Mouse (Mus musculus): ENCODE measurements around the gene Cldn9. TPM values are rescaled to one million over a fixed set of nuclear protein-coding genes. Genes with fewer than 3 reads are reported as not detected.

The Cldn9 gene
- total and polyA plus RNA-seq, 3 experiments: not detected

GRCm38 (mm10) chr17:23704741-23705140 lies 20.9 kb upstream of the Cldn9 start:
- H3K36me3 ChIP-seq (replicated peaks): no peaks in the 10 kb centered on the region
- H3K4me3 ChIP-seq (ENCODE audit: low read depth, low read length): no peak overlapping the region
- peaks cover 39% of the 10 kb centered on the region for H3K27me3 ChIP-seq (ENCODE audit: insufficient read depth, low read length)
- no peak for DNase-seq (ENCODE audit: low spot score)
- TF ChIP-seq GATA2 (IDR thresholded peaks at IDR 0.05; ENCODE audit: borderline replicate concordance, low read depth, low read length) (no peak), TAL1 (conservative IDR thresholded peaks at IDR 0.05; ENCODE audit: low read depth, low read length) (no peak), GATA1 (IDR thresholded peaks at IDR 0.05; ENCODE audit: borderline replicate concordance, low read length) (no peak), CTCF (IDR thresholded peaks at IDR 0.05; ENCODE audit: low read depth, low read length) (no peak), POLR2AphosphoS5 (IDR thresholded peaks at IDR 0.05; ENCODE audit: insufficient replicate concordance, low read depth, low read length) (no peak)
- H3K9me3 ChIP-seq (replicated peaks): no peaks in the 10 kb centered on the region
- H3K4me1 ChIP-seq (ENCODE audit: insufficient read depth, low read depth, low read length): peaks cover 9% of the 10 kb centered on the region
- no peak for ATAC-seq (ENCODE audit: extremely low read depth, insufficient number of reproducible peaks, low FRiP score, poor library complexity, severe bottlenecking)

- DNase-seq (ENCODE audit: low spot score) (no peak), ATAC-seq (ENCODE audit: extremely low read depth, insufficient number of reproducible peaks, low FRiP score, poor library complexity, severe bottlenecking) (no peak)
- TF ChIP-seq TAL1 (conservative IDR thresholded peaks at IDR 0.05; ENCODE audit: low read depth, low read length): no peak
- TF ChIP-seq GATA2 (IDR thresholded peaks at IDR 0.05; ENCODE audit: borderline replicate concordance, low read depth, low read length): no peak
- TF ChIP-seq GATA1 (IDR thresholded peaks at IDR 0.05; ENCODE audit: borderline replicate concordance, low read length): no peak
- no peak for TF ChIP-seq POLR2AphosphoS5 (IDR thresholded peaks at IDR 0.05; ENCODE audit: insufficient replicate concordance, low read depth, low read length)
- peaks cover 17% of the 10 kb centered on the region for H3K4me1 ChIP-seq (ENCODE audit: insufficient read depth, low read depth, low read length)
- H3K9me3 ChIP-seq (replicated peaks): no peaks in the 10 kb centered on the region
- no peak overlapping the region for H3K4me3 ChIP-seq (ENCODE audit: low read depth, low read length)
- H3K36me3 ChIP-seq (replicated peaks): no peaks in the 10 kb centered on the region
- peaks cover 49% of the 10 kb centered on the region for H3K27me3 ChIP-seq (ENCODE audit: insufficient read depth, low read length)
These were observed 19.5 kb upstream of the Cldn9 start for GRCm38 (mm10) chr17:23703301-23703700.

GRCm38 (mm10) chr17:23700079-23700478 lies 16.3 kb upstream of the Cldn9 start:
- no peaks in the 10 kb centered on the region for H3K9me3 ChIP-seq (replicated peaks)
- peaks cover 62% of the 10 kb centered on the region for H3K27me3 ChIP-seq (ENCODE audit: insufficient read depth, low read length)
- peak; percentile 89 for DNase-seq (ENCODE audit: low spot score)
- H3K4me1 ChIP-seq (ENCODE audit: insufficient read depth, low read depth, low read length): peaks cover 16% of the 10 kb centered on the region
- H3K4me3 ChIP-seq (ENCODE audit: low read depth, low read length): peak overlapping the region; percentile 75
- no peaks in the 10 kb centered on the region for H3K36me3 ChIP-seq (replicated peaks)
- no peak for TF ChIP-seq POLR2AphosphoS5 (IDR thresholded peaks at IDR 0.05; ENCODE audit: insufficient replicate concordance, low read depth, low read length)
- TF ChIP-seq GATA1 (IDR thresholded peaks at IDR 0.05; ENCODE audit: borderline replicate concordance, low read length): no peak
- TF ChIP-seq TAL1 (conservative IDR thresholded peaks at IDR 0.05; ENCODE audit: low read depth, low read length): no peak
- TF ChIP-seq CTCF (IDR thresholded peaks at IDR 0.05; ENCODE audit: low read depth, low read length): no peak
- no peak for TF ChIP-seq GATA2 (IDR thresholded peaks at IDR 0.05; ENCODE audit: borderline replicate concordance, low read depth, low read length)
- peak; percentile 100 for ATAC-seq (ENCODE audit: extremely low read depth, insufficient number of reproducible peaks, low FRiP score, poor library complexity, severe bottlenecking)

- peaks cover 65% of the 10 kb centered on the region for H3K27me3 ChIP-seq (ENCODE audit: insufficient read depth, low read length)
- H3K9me3 ChIP-seq (replicated peaks): no peaks in the 10 kb centered on the region
- H3K4me3 ChIP-seq (ENCODE audit: low read depth, low read length): peak overlapping the region; percentile 75
- ATAC-seq (ENCODE audit: extremely low read depth, insufficient number of reproducible peaks, low FRiP score, poor library complexity, severe bottlenecking): no peak
- DNase-seq (ENCODE audit: low spot score): peak; percentile 17
- H3K36me3 ChIP-seq (replicated peaks): no peaks in the 10 kb centered on the region
- no peak for TF ChIP-seq TAL1 (conservative IDR thresholded peaks at IDR 0.05; ENCODE audit: low read depth, low read length)
- no peak for TF ChIP-seq GATA2 (IDR thresholded peaks at IDR 0.05; ENCODE audit: borderline replicate concordance, low read depth, low read length)
- TF ChIP-seq CTCF (IDR thresholded peaks at IDR 0.05; ENCODE audit: low read depth, low read length): no peak
- TF ChIP-seq GATA1 (IDR thresholded peaks at IDR 0.05; ENCODE audit: borderline replicate concordance, low read length): no peak
- no peak for TF ChIP-seq POLR2AphosphoS5 (IDR thresholded peaks at IDR 0.05; ENCODE audit: insufficient replicate concordance, low read depth, low read length)
- H3K4me1 ChIP-seq (ENCODE audit: insufficient read depth, low read depth, low read length): peaks cover 16% of the 10 kb centered on the region
These were observed 15.6 kb upstream of the Cldn9 start for GRCm38 (mm10) chr17:23699131-23700077.

DNA sequence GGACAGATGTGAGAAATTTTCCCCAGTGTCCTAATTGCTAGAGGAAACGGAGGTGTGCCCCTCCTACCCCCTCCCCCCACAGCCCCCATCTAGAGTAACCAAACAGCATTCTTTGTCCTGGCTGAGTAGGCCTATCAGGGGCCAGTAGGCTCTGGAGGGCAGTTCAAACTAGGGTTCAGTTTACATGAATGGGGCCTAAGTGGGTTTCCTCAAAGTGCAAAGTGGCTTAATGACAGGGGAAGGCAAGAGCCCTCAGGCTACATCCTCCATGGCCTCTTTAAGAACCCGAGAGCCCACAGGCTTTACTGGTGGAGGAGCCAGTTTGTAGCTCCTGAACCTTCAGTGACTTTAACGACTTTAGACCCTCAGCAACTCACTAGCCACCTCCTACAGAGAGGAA lies 12.0 kb upstream of the Cldn9 start:
- no peaks in the 10 kb centered on the region for H3K9me3 ChIP-seq (replicated peaks)
- no peak overlapping the region for H3K4me3 ChIP-seq (ENCODE audit: low read depth, low read length)
- no peak for TF ChIP-seq GATA2 (IDR thresholded peaks at IDR 0.05; ENCODE audit: borderline replicate concordance, low read depth, low read length)
- TF ChIP-seq CTCF (IDR thresholded peaks at IDR 0.05; ENCODE audit: low read depth, low read length): no peak
- no peak for TF ChIP-seq TAL1 (conservative IDR thresholded peaks at IDR 0.05; ENCODE audit: low read depth, low read length)
- no peak for TF ChIP-seq POLR2AphosphoS5 (IDR thresholded peaks at IDR 0.05; ENCODE audit: insufficient replicate concordance, low read depth, low read length)
- TF ChIP-seq GATA1 (IDR thresholded peaks at IDR 0.05; ENCODE audit: borderline replicate concordance, low read length): no peak
- ATAC-seq (ENCODE audit: extremely low read depth, insufficient number of reproducible peaks, low FRiP score, poor library complexity, severe bottlenecking): no peak
- no peaks in the 10 kb centered on the region for H3K36me3 ChIP-seq (replicated peaks)
- H3K4me1 ChIP-seq (ENCODE audit: insufficient read depth, low read depth, low read length): peaks cover 16% of the 10 kb centered on the region
- H3K27me3 ChIP-seq (ENCODE audit: insufficient read depth, low read length): peaks cover 64% of the 10 kb centered on the region
- no peak for DNase-seq (ENCODE audit: low spot score)

- Histone ChIP-seq H3K27me3 (ENCODE audit: insufficient read depth, low read length) (peaks cover 53% of the 10 kb centered on the region), H3K9me3 (replicated peaks) (no peaks in the 10 kb centered on the region)
- no peak for DNase-seq (ENCODE audit: low spot score)
These were observed 10.7 kb upstream of the Cldn9 start for GRCm38 (mm10) chr17:23694491-23694890.

More at GRCm38 (mm10) chr17:23694491-23694890, 10.7 kb upstream of the Cldn9 start:
- Histone ChIP-seq H3K4me3 (ENCODE audit: low read depth, low read length) (no peak overlapping the region), H3K4me1 (ENCODE audit: insufficient read depth, low read depth, low read length) (peaks cover 7% of the 10 kb centered on the region), H3K36me3 (replicated peaks) (no peaks in the 10 kb centered on the region)
- no peak for ATAC-seq (ENCODE audit: extremely low read depth, insufficient number of reproducible peaks, low FRiP score, poor library complexity, severe bottlenecking)
- TF ChIP-seq GATA1 (IDR thresholded peaks at IDR 0.05; ENCODE audit: borderline replicate concordance, low read length) (no peak), TAL1 (conservative IDR thresholded peaks at IDR 0.05; ENCODE audit: low read depth, low read length) (no peak; the same call in 1 of the 2 replicates), GATA2 (IDR thresholded peaks at IDR 0.05; ENCODE audit: borderline replicate concordance, low read depth, low read length) (no peak), POLR2AphosphoS5 (IDR thresholded peaks at IDR 0.05; ENCODE audit: insufficient replicate concordance, low read depth, low read length) (no peak), CTCF (IDR thresholded peaks at IDR 0.05; ENCODE audit: low read depth, low read length) (no peak)
